Mouse (Mus musculus) cortical plate, adult 2 months (tissue): Measurements from ENCODE around the gene Asb15.

Source experiments
- CTCF ChIP-seq: fragments of 200-500 bp; IDR thresholded peaks from 2 replicates; pipeline ENCODE4 v1.5.1; 2011; ENCODE audit warnings: mild to moderate bottlenecking, control low read depth, low read length; ENCODE audit not compliant: insufficient read depth; ENCODE audit errors: extremely low read depth
- POLR2A ChIP-seq: fragments of 200-500 bp; IDR thresholded peaks from 2 replicates; pipeline ENCODE4 v1.6.1; 2011; ENCODE audit warnings: mild to moderate bottlenecking, low read length, control low read depth; ENCODE audit not compliant: insufficient read depth; ENCODE audit errors: extremely low read depth

GRCm38 (mm10) chr6:24569711-24570110, 41.8 kb downstream of the Asb15 start:
- no peak for TF ChIP-seq CTCF
- no peak for TF ChIP-seq POLR2A
